Mouse (Mus musculus) gastrocnemius, postnatal 25 days (tissue): ENCODE data around the gene Cox16. TPM values are rescaled to one million over a fixed set of nuclear protein-coding genes. Genes with fewer than 3 reads are reported as not detected.

Source experiments
- DNase-seq: peaks from one replicate; pipeline ENCODE4 v3.0.0; 2022
- total RNA-seq, 2 experiments: library from RNA; stranded (reverse); gene quantifications; 1 replicate in 1 of 2; 2 replicates in 1 of 2; pipeline ENCODE4 v1.2.3; 2021

Cox16 gene
- total RNA-seq, 2 experiments from 2014 or later, result 74.9 to 75.6 TPM

- no peak for DNase-seq
These were observed 159.9 kb downstream of the Cox16 start for GRCm38 (mm10) chr12:81324991-81325390.

- DNase-seq, result no peak
These were observed 160.8 kb downstream of the Cox16 start for GRCm38 (mm10) chr12:81324116-81324515.

- DNase-seq, result no peak
These were observed 163.9 kb downstream of the Cox16 start for GRCm38 (mm10) chr12:81321021-81321420.

- no peak for DNase-seq
These were observed 167.1 kb downstream of the Cox16 start for GRCm38 (mm10) chr12:81317811-81318210.

- DNase-seq, result no peak
These were observed 169.0 kb downstream of the Cox16 start for GRCm38 (mm10) chr12:81315953-81316352.

Other genes starting within 250 kb of the Cox16 start
- gene Slc8a3, start 151.9 kb downstream of the Cox16 start, total RNA-seq, result 10 to 100 TPM; 14.3 to 24.0 TPM
- gene Gm4787, start 105.7 kb downstream of the Cox16 start, total RNA-seq, result under 1 TPM; 0.77 to 0.94 TPM
- 1 to 10 TPM in 1 of 2 experiments, under 1 TPM in 1; 0.79 to 1.4 TPM for gene Adam4, start 63.2 kb downstream of the Cox16 start, total RNA-seq
- 10 to 100 TPM; 34.2 to 37.1 TPM for gene Gm20498, start 47.8 kb upstream of the Cox16 start, total RNA-seq
- 10 to 100 TPM; 31.3 to 40.4 TPM for gene Synj2bp, start 47.8 kb upstream of the Cox16 start, total RNA-seq
- not detected for gene Adam21, start 83.3 kb upstream of the Cox16 start, total RNA-seq
- 10 to 100 TPM in 1 of 2 experiments, 1 to 10 TPM in 1; 9.9 to 12.8 TPM for gene Med6, start 109.9 kb upstream of the Cox16 start, total RNA-seq
- gene Ttc9, start 146.1 kb upstream of the Cox16 start, total RNA-seq, result 10 to 100 TPM in 1 of 2 experiments, 1 to 10 TPM in 1; 8.4 to 14.1 TPM